Mouse (Mus musculus) forelimb bud, embryonic 11.5 days (tissue): ENCODE data around the gene Zfp334.

Experiments
- DNase-seq: peaks from one replicate; pipeline ENCODE4 v3.0.0-alpha.2; 2012; ENCODE audit warnings: low read depth, low spot score

The Zfp334 gene

GRCm38 (mm10) chr2:165387844-165388495 lies at the start of gene Zfp334:
TSS of gene Zfp334 (minus strand) at chr2:165388259.
- DNase-seq = peak; percentile 97

- no peak for DNase-seq
Observed at GRCm38 (mm10) chr2:165428694-165429093, 40.6 kb upstream of the Zfp334 start.

GRCm38 (mm10) chr2:165420195-165420594 lies 32.1 kb upstream of the Zfp334 start:
- no peak for DNase-seq

- DNase-seq = no peak
Observed at GRCm38 (mm10) chr2:165419670-165420111, 31.6 kb upstream of the Zfp334 start.

GRCm38 (mm10) chr2:165418577-165418976 lies 30.5 kb upstream of the Zfp334 start:
- DNase-seq = no peak

- no peak for DNase-seq
Observed at GRCm38 (mm10) chr2:165417291-165417690, 29.2 kb upstream of the Zfp334 start.

GRCm38 (mm10) chr2:165415795-165416194 lies 27.7 kb upstream of the Zfp334 start:
- DNase-seq = peak; percentile 61

GRCm38 (mm10) chr2:165415141-165415721 lies 27.2 kb upstream of the Zfp334 start:
- peak; percentile 41 for DNase-seq

GRCm38 (mm10) chr2:165414321-165414720 lies 26.3 kb upstream of the Zfp334 start:
- DNase-seq = no peak

GRCm38 (mm10) chr2:165413884-165414283 lies 25.8 kb upstream of the Zfp334 start:
- no peak for DNase-seq

- no peak for DNase-seq
Observed at GRCm38 (mm10) chr2:165407700-165408301, 19.7 kb upstream of the Zfp334 start.

- no peak for DNase-seq
Observed at GRCm38 (mm10) chr2:165405351-165405750, 17.3 kb upstream of the Zfp334 start.

- no peak for DNase-seq
Observed at GRCm38 (mm10) chr2:165404951-165405350, 16.9 kb upstream of the Zfp334 start.

GRCm38 (mm10) chr2:165398164-165398785 lies 10.2 kb upstream of the Zfp334 start:
- DNase-seq = peak; percentile 43

- DNase-seq = no peak
Observed at GRCm38 (mm10) chr2:165397502-165398163, 9.6 kb upstream of the Zfp334 start.

GRCm38 (mm10) chr2:165396831-165397501 lies 8.9 kb upstream of the Zfp334 start:
- DNase-seq = peak; percentile 36

GRCm38 (mm10) chr2:165392156-165392555 lies 4.1 kb upstream of the Zfp334 start:
- no peak for DNase-seq

- peak; percentile 56 for DNase-seq
Observed at GRCm38 (mm10) chr2:165391561-165391960, 3.5 kb upstream of the Zfp334 start.

GRCm38 (mm10) chr2:165389299-165389952 lies 1.4 kb upstream of the Zfp334 start:
- DNase-seq = no peak

GRCm38 (mm10) chr2:165387370-165387769 lies 689 bp downstream of the Zfp334 start:
- no peak for DNase-seq

- DNase-seq = no peak
Observed at GRCm38 (mm10) chr2:165380050-165380449, 8.0 kb downstream of the Zfp334 start.
